Mouse (Mus musculus): ENCODE results near the gene Mmd. TPM values are rescaled to one million over a fixed set of nuclear protein-coding genes. Genes with fewer than 3 reads are reported as not detected.

Gene Mmd
- polyA plus RNA-seq, 1 experiment from 2014 or later: 75.3 TPM

GRCm38 (mm10) chr11:90235221-90235620, 14.0 kb upstream of the Mmd start:
- no peak overlapping the region for H3K27ac ChIP-seq
- DNase-seq (ENCODE audit: low spot score): no peak
- peaks cover 18% of the 10 kb centered on the region for H3K4me1 ChIP-seq
- no peaks in the 10 kb centered on the region for H3K9me3 ChIP-seq
- H3K27me3 ChIP-seq (ENCODE audit: insufficient read depth, poor library complexity, severe bottlenecking): no peaks in the 10 kb centered on the region
- 76% methylated on average over 5 of the region's 5 CpGs for WGBS
- no peak overlapping the region for H3K4me3 ChIP-seq
- no peaks in the 10 kb centered on the region for H3K36me3 ChIP-seq

GRCm38 (mm10) chr11:90237616-90238015, 11.6 kb upstream of the Mmd start:
- no peak overlapping the region for H3K4me3 ChIP-seq
- no peak for DNase-seq (ENCODE audit: low spot score)
- no peaks in the 10 kb centered on the region for H3K36me3 ChIP-seq
- H3K27me3 ChIP-seq (ENCODE audit: insufficient read depth, poor library complexity, severe bottlenecking): no peaks in the 10 kb centered on the region
- no peaks in the 10 kb centered on the region for H3K9me3 ChIP-seq
- 73% methylated on average over 5 of the region's 5 CpGs for WGBS
- H3K27ac ChIP-seq: no peak overlapping the region
- H3K4me1 ChIP-seq: peaks cover 21% of the 10 kb centered on the region

GRCm38 (mm10) chr11:90238657-90239056, 10.6 kb upstream of the Mmd start:
- no peaks in the 10 kb centered on the region for H3K9me3 ChIP-seq
- 27% methylated on average over 2 of the region's 2 CpGs for WGBS
- no peak overlapping the region for H3K4me3 ChIP-seq
- DNase-seq (ENCODE audit: low spot score): no peak
- peaks cover 19% of the 10 kb centered on the region for H3K4me1 ChIP-seq
- H3K27ac ChIP-seq: no peak overlapping the region
- H3K27me3 ChIP-seq (ENCODE audit: insufficient read depth, poor library complexity, severe bottlenecking): no peaks in the 10 kb centered on the region
- no peaks in the 10 kb centered on the region for H3K36me3 ChIP-seq

GRCm38 (mm10) chr11:90240652-90241330, 8.5 kb upstream of the Mmd start:
- Histone ChIP-seq H3K4me1 (peaks cover 19% of the 10 kb centered on the region), H3K36me3 (no peaks in the 10 kb centered on the region), H3K27me3 (ENCODE audit: insufficient read depth, poor library complexity, severe bottlenecking) (no peaks in the 10 kb centered on the region), H3K27ac (no peak overlapping the region), H3K4me3 (no peak overlapping the region), H3K9me3 (no peaks in the 10 kb centered on the region)
- DNase-seq (ENCODE audit: low spot score): no peak
- WGBS: 18% methylated on average over 6 of the region's 6 CpGs

GRCm38 (mm10) chr11:90241874-90242273, 7.4 kb upstream of the Mmd start:
- no peak overlapping the region for H3K27ac ChIP-seq
- no peaks in the 10 kb centered on the region for H3K27me3 ChIP-seq (ENCODE audit: insufficient read depth, poor library complexity, severe bottlenecking)
- DNase-seq (ENCODE audit: low spot score): no peak
- H3K36me3 ChIP-seq: no peaks in the 10 kb centered on the region
- H3K9me3 ChIP-seq: no peaks in the 10 kb centered on the region
- H3K4me1 ChIP-seq: peaks cover 19% of the 10 kb centered on the region
- WGBS: 79% methylated on average over 2 of the region's 2 CpGs
- no peak overlapping the region for H3K4me3 ChIP-seq

GRCm38 (mm10) chr11:90243300-90243699, 6.0 kb upstream of the Mmd start:
- no peak for DNase-seq (ENCODE audit: low spot score)
- H3K27ac ChIP-seq: no peak overlapping the region
- WGBS: 88% methylated on average over 2 of the region's 2 CpGs

GRCm38 (mm10) chr11:90245630-90246029, 3.6 kb upstream of the Mmd start:
- Histone ChIP-seq H3K4me1 (peaks cover 23% of the 10 kb centered on the region), H3K9me3 (no peaks in the 10 kb centered on the region), H3K4me3 (no peak overlapping the region), H3K27me3 (ENCODE audit: insufficient read depth, poor library complexity, severe bottlenecking) (no peaks in the 10 kb centered on the region), H3K36me3 (no peaks in the 10 kb centered on the region), H3K27ac (no peak overlapping the region)
- 81% methylated on average over 6 of the region's 6 CpGs for WGBS
- no peak for DNase-seq (ENCODE audit: low spot score)

More at GRCm38 (mm10) chr11:90243300-90243699, 6.0 kb upstream of the Mmd start:
- H3K9me3 ChIP-seq: no peaks in the 10 kb centered on the region
- peaks cover 19% of the 10 kb centered on the region for H3K4me1 ChIP-seq
- H3K4me3 ChIP-seq: no peak overlapping the region
- no peaks in the 10 kb centered on the region for H3K27me3 ChIP-seq (ENCODE audit: insufficient read depth, poor library complexity, severe bottlenecking)
- no peaks in the 10 kb centered on the region for H3K36me3 ChIP-seq

GRCm38 (mm10) chr11:90246676-90247075, 2.6 kb upstream of the Mmd start:
- H3K4me1 ChIP-seq: peaks cover 15% of the 10 kb centered on the region
- no peaks in the 10 kb centered on the region for H3K27me3 ChIP-seq (ENCODE audit: insufficient read depth, poor library complexity, severe bottlenecking)
- H3K9me3 ChIP-seq: no peaks in the 10 kb centered on the region
- DNase-seq (ENCODE audit: low spot score): no peak
- no peaks in the 10 kb centered on the region for H3K36me3 ChIP-seq
- 79% methylated on average over 4 of the region's 4 CpGs for WGBS
- no peak overlapping the region for H3K27ac ChIP-seq
- no peak overlapping the region for H3K4me3 ChIP-seq

- Histone ChIP-seq H3K9me3 (no peaks in the 10 kb centered on the region), H3K27ac (no peak overlapping the region), H3K27me3 (ENCODE audit: insufficient read depth, poor library complexity, severe bottlenecking) (no peaks in the 10 kb centered on the region), H3K36me3 (0 out of 2 replicates have a peak, but pooled peaks cover under 1% of the 10 kb centered on the region), H3K4me1 (peaks cover 24% of the 10 kb centered on the region), H3K4me3 (no peak overlapping the region)
- WGBS: 55% methylated on average over 4 of the region's 4 CpGs
- no peak for DNase-seq (ENCODE audit: low spot score)
Measured at GRCm38 (mm10) chr11:90247793-90248192, 1.5 kb upstream of the Mmd start.

GRCm38 (mm10) chr11:90249701-90250141, 465 bp downstream of the Mmd start:
- Histone ChIP-seq H3K9me3 (no peaks in the 10 kb centered on the region), H3K27ac (peak overlapping the region; percentile 98), H3K4me3 (peak overlapping the region; percentile 94), H3K36me3 (0 out of 2 replicates have a peak, but pooled peaks cover 4% of the 10 kb centered on the region), H3K4me1 (peaks cover 41% of the 10 kb centered on the region), H3K27me3 (ENCODE audit: insufficient read depth, poor library complexity, severe bottlenecking) (no peaks in the 10 kb centered on the region)
- 0% methylated on average over 22 of the region's 22 CpGs for WGBS
- no peak for DNase-seq (ENCODE audit: low spot score)

- Histone ChIP-seq H3K36me3 (0 out of 2 replicates have a peak, but pooled peaks cover 4% of the 10 kb centered on the region), H3K27ac (peak overlapping the region; percentile 98), H3K9me3 (no peaks in the 10 kb centered on the region), H3K27me3 (ENCODE audit: insufficient read depth, poor library complexity, severe bottlenecking) (no peaks in the 10 kb centered on the region), H3K4me3 (peak overlapping the region; percentile 94), H3K4me1 (peaks cover 46% of the 10 kb centered on the region)
- DNase-seq (ENCODE audit: low spot score): no peak
- WGBS: under 1% methylated on average over 9 of the region's 9 CpGs
Measured at GRCm38 (mm10) chr11:90250189-90250588, 933 bp downstream of the Mmd start.

- H3K4me1 ChIP-seq: peaks cover 51% of the 10 kb centered on the region
- H3K36me3 ChIP-seq: 0 out of 2 replicates have a peak, but pooled peaks cover 4% of the 10 kb centered on the region
- no peak for DNase-seq (ENCODE audit: low spot score)
- H3K27me3 ChIP-seq (ENCODE audit: insufficient read depth, poor library complexity, severe bottlenecking): no peaks in the 10 kb centered on the region
- no peaks in the 10 kb centered on the region for H3K9me3 ChIP-seq
- H3K4me3 ChIP-seq: peak overlapping the region; percentile 94
- H3K27ac ChIP-seq: peak overlapping the region; percentile 98
- 40% methylated on average over 7 of the region's 7 CpGs for WGBS
Measured at GRCm38 (mm10) chr11:90250730-90251129, 1.5 kb downstream of the Mmd start.

GRCm38 (mm10) chr11:90251923-90252322, 2.7 kb downstream of the Mmd start:
- Histone ChIP-seq H3K4me1 (peaks cover 62% of the 10 kb centered on the region), H3K36me3 (0 out of 2 replicates have a peak, but pooled peaks cover 5% of the 10 kb centered on the region), H3K4me3 (peak overlapping the region; percentile 94), H3K9me3 (no peaks in the 10 kb centered on the region), H3K27ac (peak overlapping the region; percentile 98), H3K27me3 (ENCODE audit: insufficient read depth, poor library complexity, severe bottlenecking) (no peaks in the 10 kb centered on the region)
- 9% methylated on average over 2 of the region's 2 CpGs for WGBS
- no peak for DNase-seq (ENCODE audit: low spot score)
